Mouse (Mus musculus): Measurements from ENCODE around the gene Mal. TPM values are rescaled to one million over a fixed set of nuclear protein-coding genes. Genes with fewer than 3 reads are reported as not detected.

The Mal gene
- under 1 TPM in 1 of 2 experiments, not detected in 1; 0.28 TPM for polyA plus RNA-seq (2017; shearing (Covaris generic))

DNA sequence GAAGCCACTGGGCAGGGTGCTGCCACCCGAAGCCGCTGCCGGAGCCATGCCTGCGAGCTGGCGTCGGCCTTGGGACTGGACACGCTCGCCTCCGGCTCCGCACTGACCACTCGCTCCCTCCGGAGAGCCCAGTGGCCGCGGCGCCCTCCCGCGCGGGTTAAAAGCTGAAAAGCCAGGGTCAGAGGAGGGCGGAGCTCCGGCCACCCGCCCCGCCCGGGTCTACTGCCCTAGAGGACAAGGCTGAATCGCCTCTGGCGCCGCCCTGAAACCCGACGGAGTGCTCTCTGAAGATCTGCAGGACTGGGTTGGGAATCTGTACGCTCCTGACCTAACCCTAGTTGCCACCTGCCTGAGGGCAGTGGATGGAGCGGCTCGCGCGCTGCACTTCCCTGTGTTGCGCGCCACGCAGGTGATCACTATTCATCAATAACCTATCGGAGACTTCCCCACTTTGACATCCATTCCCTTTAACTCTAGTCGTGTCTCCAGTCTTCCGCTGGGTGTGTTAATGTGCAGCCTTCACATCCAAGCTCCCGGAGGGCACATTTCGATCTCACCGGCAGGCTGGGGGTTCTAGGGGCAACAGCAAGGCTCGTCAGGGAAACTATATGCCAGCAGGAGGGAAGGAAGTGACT, at the start of gene Mal:
Gene Mal, minus strand, starts transcription at position 610 of the 635 bp plus-strand sequence.

DNA sequence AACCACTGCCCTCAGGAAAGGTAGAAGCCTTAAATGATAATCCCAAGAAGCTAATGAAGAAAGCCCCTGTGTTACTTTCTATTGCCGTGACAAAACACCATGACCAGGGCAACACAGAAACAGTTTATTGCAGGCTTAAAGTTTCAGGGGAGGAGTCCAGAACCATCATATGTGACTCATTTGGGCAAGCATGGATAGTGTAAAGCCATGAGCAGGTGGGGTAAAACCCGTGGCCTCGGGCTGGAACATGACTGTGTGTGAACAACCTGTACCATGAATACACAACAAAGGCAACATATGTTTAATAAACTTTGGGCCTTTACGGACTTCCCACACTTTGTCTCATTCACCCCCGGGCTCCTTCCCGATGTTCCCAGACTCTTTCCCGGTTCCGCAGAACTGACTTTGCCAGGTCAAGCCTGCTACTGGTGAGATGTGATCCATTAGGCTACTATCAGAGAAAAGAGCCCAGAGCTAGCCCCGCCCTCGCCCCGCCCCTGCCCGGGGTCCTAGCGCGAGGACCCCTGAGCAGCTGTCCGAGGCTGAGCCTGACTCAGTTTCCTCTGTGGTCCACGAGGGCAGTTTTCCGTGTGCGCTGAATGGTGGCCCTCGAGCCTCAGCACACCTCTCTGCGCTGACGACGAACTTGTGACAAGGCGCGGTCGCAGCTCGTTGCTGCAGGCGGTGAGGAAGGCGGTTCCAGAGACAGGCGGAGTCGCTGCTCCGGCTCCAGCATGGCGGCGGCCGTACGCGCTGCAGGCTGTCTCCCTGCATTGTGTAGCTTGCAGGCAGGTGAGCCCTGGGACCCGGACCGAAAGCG, 69.6 kb downstream of the Mal start, which contains the start of the genes Zfp661 and Mrps5:
Gene Zfp661, minus strand, starts transcription at position 401 of the 820 bp plus-strand sequence.
Gene Mrps5, plus strand, starts transcription at position 529 of the 820 bp plus-strand sequence.

Other genes starting within 250 kb of the Mal start
- gene Gpat2, start 231.5 kb downstream of the Mal start, polyA plus RNA-seq (2017; shearing (Covaris generic)), result under 1 TPM in 1 of 2 experiments, not detected in 1; 0.97 TPM
- gene Fahd2a, start 212.1 kb downstream of the Mal start, polyA plus RNA-seq (2017; shearing (Covaris generic)), result 10 to 100 TPM; 36.5 to 37.9 TPM
- gene Kcnip3, start 134.6 kb downstream of the Mal start, polyA plus RNA-seq (2017; shearing (Covaris generic)), result under 1 TPM; 0.32 to 0.58 TPM
- under 1 TPM in 1 of 2 experiments, not detected in 1; 0.28 TPM for gene Prom2, start 115.2 kb downstream of the Mal start, polyA plus RNA-seq (2017; shearing (Covaris generic))
- gene Zfp661, start 69.6 kb downstream of the Mal start, polyA plus RNA-seq (2017; shearing (Covaris generic)), result 1 to 10 TPM in 1 of 2 experiments, under 1 TPM in 1; 0.87 to 1.2 TPM
- 100 to 1,000 TPM in 1 of 2 experiments, 10 to 100 TPM in 1; 84.9 to 123 TPM for gene Mrps5, start 69.5 kb downstream of the Mal start, polyA plus RNA-seq (2017; shearing (Covaris generic))
- gene Mall, start 73.2 kb upstream of the Mal start, polyA plus RNA-seq (2017; shearing (Covaris generic)), result not detected
- gene Nphp1, start 132.2 kb upstream of the Mal start, polyA plus RNA-seq (2017; shearing (Covaris generic)), result under 1 TPM; 0.07 to 0.47 TPM
- 10 to 100 TPM; 20.5 to 27.9 TPM for gene Mtln, start 135.8 kb upstream of the Mal start, polyA plus RNA-seq (2017; shearing (Covaris generic))
- 1 to 10 TPM; 3.2 to 4.7 TPM for gene Bub1, start 175.2 kb upstream of the Mal start, polyA plus RNA-seq (2017; shearing (Covaris generic))
- 1 to 10 TPM in 1 of 2 experiments, under 1 TPM in 1; 0.91 to 1.5 TPM for gene Acoxl, start 182.2 kb upstream of the Mal start, polyA plus RNA-seq (2017; shearing (Covaris generic))

Measured in activated CD4-positive, CD25-positive, alpha-beta regulatory T cell (primary cell).